Mouse (Mus musculus) kidney, adult 2 months (tissue): Measurements from ENCODE around the gene Ctsf.

ENCODE experiments used
- CTCF ChIP-seq: fragments of 200-500 bp; conservative IDR thresholded peaks from 2 replicates; pipeline ENCODE4 v1.5.1; 2011; ENCODE audit warnings: low read depth, mild to moderate bottlenecking, control low read depth, low read length, moderate library complexity, mixed read lengths; ENCODE audit not compliant: insufficient read depth, insufficient read length
- POLR2A ChIP-seq: fragments of 200-500 bp; IDR thresholded peaks from one replicate; pipeline ENCODE4 v1.6.1; 2011; ENCODE audit warnings: low read depth, low read length, control low read depth

- TF ChIP-seq CTCF, result no peak; the same call in 1 of the 2 replicates
- TF ChIP-seq POLR2A, result peak; percentile 79
These were observed 15.8 kb upstream of the Ctsf start, which contains the start of the genes Ccs and Ccdc87 for GRCm38 (mm10) chr19:4839149-4839548.
